ENCODE assay signal across 11 mouse cellular contexts in the genomic region with DNA sequence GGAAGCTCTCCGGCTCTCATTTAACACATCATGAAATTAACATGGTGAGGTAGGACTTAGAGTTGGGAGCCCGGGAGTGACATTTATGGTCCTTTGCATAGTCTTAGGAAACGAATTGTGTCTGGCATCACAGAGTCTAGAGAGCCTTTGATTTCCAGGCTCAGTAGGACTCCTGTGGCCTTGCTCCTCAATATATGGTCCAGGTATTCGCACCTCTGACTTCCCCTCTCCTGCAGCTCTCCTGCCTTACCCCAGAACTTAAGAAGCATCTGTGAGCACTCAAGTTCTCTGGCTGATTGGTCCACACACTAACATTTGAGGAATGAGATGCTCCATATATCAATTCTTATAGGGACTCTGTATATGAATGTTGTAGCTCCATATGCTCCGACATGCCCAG.
"Had no signal": no experiment of that assay in that cellular context is flagged by ENCODE, and none has a peak within 500 bp of the region (broad histone marks: within the 10 kb centered on the region; RNA-seq: fewer than 3 reads in every experiment).

No protein-coding gene starts in this region.

- H3K36me3 ChIP-seq: midbrain, embryonic 13.5 days; stomach, embryonic 15.5 days had no signal

- H3K4me2 ChIP-seq: midbrain, embryonic 13.5 days; stomach, embryonic 15.5 days had no signal

- ATAC-seq: midbrain, embryonic 13.5 days had no signal

- H3K27me3 ChIP-seq: midbrain, embryonic 13.5 days; stomach, embryonic 15.5 days had no signal

- DNase-seq: kidney, adult 11 months; kidney, adult 9 months; kidney, postnatal 10 days; kidney, postnatal 4 days; lung, adult 18-20 months; right cerebral cortex, postnatal 14 days; thymus, postnatal 36 days had no signal

- H3K9me3 ChIP-seq: midbrain, embryonic 13.5 days; stomach, embryonic 15.5 days had no signal

- H3K9ac ChIP-seq: liver, embryonic 14.5 days; midbrain, embryonic 13.5 days; stomach, embryonic 15.5 days had no signal

- H3K4me3 ChIP-seq: left cerebral cortex, adult 2 months; midbrain, embryonic 13.5 days; stomach, embryonic 15.5 days had no signal

- H3K27ac ChIP-seq: liver, embryonic 14.5 days; midbrain, embryonic 13.5 days; stomach, embryonic 15.5 days had no signal
